Mouse (Mus musculus): ENCODE results near the gene Sod2. TPM values are rescaled to one million over a fixed set of nuclear protein-coding genes. Genes with fewer than 3 reads are reported as not detected.
A peak's percentile ranks its signal among the peaks of the same experiment; 100 is the strongest.
"Not testable (repeated sequence)": the region's sequence is repeated elsewhere in the genome, so short reads cannot be mapped to it uniquely, and the experiment has no call there.

Sod2 gene
- total and polyA plus RNA-seq, 3 experiments, result 961 to 1,111 (median 1,105) TPM

DNA sequence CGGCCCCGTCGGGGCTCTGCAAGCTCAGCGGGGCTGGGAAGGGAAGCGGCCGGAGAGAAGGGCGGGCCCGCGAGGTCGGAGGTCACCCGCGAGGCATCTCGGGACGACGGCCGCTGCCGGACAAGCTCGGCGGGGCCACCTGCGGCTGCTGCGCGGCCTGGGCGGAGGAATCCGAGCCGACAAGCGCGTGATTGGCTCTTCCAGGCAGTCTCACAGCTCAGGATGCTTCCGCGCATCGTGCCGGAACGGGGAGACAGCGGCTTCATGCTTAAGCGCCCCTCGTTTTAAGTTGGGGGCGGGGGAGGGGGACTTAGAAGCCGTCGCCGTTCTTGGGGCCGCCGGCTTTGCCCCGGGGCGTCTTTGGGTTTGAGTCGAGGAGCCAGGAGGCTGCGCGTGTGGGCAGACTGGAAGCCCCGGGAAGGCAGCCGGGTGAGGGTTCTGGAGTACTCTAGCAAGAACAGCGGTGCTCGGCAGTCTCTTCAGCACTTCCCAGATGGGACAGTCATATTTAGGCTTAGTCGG lies 14.1 kb upstream of the Sod2 start:
- peak overlapping the region; percentile 100 for H3K27ac ChIP-seq
- H3K27me3 ChIP-seq (ENCODE audit: control insufficient read depth, insufficient read depth, low read length), result no peaks in the 10 kb centered on the region
- H3K4me1 ChIP-seq (ENCODE audit: control insufficient read depth, insufficient read depth, low read length), result peaks cover 4% of the 10 kb centered on the region
- H3K9ac ChIP-seq (ENCODE audit: low read depth, low read length), result peak overlapping the region; percentile 87
- no peaks in the 10 kb centered on the region for H3K79me2 ChIP-seq (replicated peaks; ENCODE audit: control insufficient read depth, insufficient read depth, low read length)
- peaks cover 15% of the 10 kb centered on the region for H3K36me3 ChIP-seq (ENCODE audit: control insufficient read depth, insufficient read depth, low read length)
- intact Hi-C loops (cut with DNase I), result loop anchor here (1.0 to 2.0 kb wide), 3 partner anchors 15 to 76 kb away; partner anchors contain the start of genes Acat2 and Mrpl18
- H3K4me3 ChIP-seq, result peak overlapping the region; percentile 79
- TF ChIP-seq POLR2A (IDR thresholded peaks at IDR 0.05; ENCODE audit: insufficient read depth, low read depth, low read length) (peak; percentile 87), EP300 (IDR thresholded peaks at IDR 0.05; ENCODE audit: insufficient read depth, low read depth, low read length) (peak; percentile 95), CTCF (IDR thresholded peaks at IDR 0.05) (0 out of 2 replicates have a peak, but pooled peaks have one; percentile 3)
- DNase-seq, result peak; percentile 97 to 99
- under 1% methylated on average over 51 of the region's 51 CpGs for WGBS

DNA sequence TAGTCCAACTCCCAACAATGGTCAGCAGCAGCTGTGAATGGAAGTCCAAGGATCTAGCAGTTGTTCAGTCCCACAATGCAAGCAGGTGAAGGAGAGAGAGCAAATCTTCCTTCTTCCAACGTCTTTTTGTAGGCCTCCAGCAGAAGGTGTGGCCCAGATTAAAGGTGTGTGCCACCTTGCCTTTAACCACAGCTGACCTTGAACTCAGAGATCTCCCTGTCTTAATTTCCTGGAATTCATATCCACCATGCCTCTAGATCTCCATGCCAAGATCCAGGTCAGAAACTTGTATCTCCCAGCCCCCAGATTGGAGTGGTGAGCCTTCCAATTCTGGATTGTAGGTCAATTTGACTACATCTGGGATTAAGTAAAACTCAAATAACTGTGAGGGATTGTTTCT lies 12.6 kb upstream of the Sod2 start, which contains the start of gene Wtap:
Gene Wtap, minus strand, starts transcription at position 101 of the 400 bp plus-strand sequence.
- H3K27ac ChIP-seq, result peak within 1 kb of the TSS; percentile 100
- intact Hi-C loops (cut with DNase I), result no loop called here
- peaks cover 3% of the 10 kb centered on the region for H3K4me1 ChIP-seq (ENCODE audit: control insufficient read depth, insufficient read depth, low read length)
- WGBS, result 69% methylated on average over 1 of the region's 1 CpGs
- H3K36me3 ChIP-seq (ENCODE audit: control insufficient read depth, insufficient read depth, low read length), result peaks cover 8% of the 10 kb centered on the region
- peak within 1 kb of the TSS; percentile 79 for H3K4me3 ChIP-seq
- TF ChIP-seq EP300 (IDR thresholded peaks at IDR 0.05; ENCODE audit: insufficient read depth, low read depth, low read length) (no peak), CTCF (IDR thresholded peaks at IDR 0.05) (no peak), POLR2A (IDR thresholded peaks at IDR 0.05; ENCODE audit: insufficient read depth, low read depth, low read length) (no peak)
- DNase-seq, result no peak
- H3K79me2 ChIP-seq (replicated peaks; ENCODE audit: control insufficient read depth, insufficient read depth, low read length), result no peaks in the 10 kb centered on the region
- no peak within 1 kb of the TSS for H3K9ac ChIP-seq (ENCODE audit: low read depth, low read length)
- H3K27me3 ChIP-seq (ENCODE audit: control insufficient read depth, insufficient read depth, low read length), result no peaks in the 10 kb centered on the region

DNA sequence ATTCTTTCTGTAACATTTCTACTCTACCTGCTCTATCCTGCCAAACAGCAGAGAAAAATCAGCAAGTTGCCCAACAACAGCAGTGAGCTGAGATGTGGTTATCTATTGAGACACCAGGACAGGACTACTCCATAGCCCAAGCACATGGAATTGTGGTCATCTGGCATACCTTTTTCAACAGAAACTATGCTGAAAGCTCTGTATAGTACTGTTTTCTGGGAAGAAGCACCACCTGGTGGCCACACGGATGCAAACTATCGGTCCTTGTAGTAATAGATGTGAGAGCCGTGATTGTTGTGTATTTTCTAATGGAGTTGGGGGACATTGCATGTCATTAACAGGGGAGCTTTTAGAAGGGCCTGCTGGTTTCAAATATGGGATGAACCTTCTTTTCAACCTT lies 10.3 kb upstream of the Sod2 start:
- H3K36me3 ChIP-seq (ENCODE audit: control insufficient read depth, insufficient read depth, low read length), result no peaks in the 10 kb centered on the region
- WGBS, result 19% methylated on average over 3 of the region's 3 CpGs
- H3K27ac ChIP-seq, result no peak overlapping the region
- no peak overlapping the region for H3K4me3 ChIP-seq
- no peak overlapping the region for H3K9ac ChIP-seq (ENCODE audit: low read depth, low read length)
- H3K4me1 ChIP-seq (ENCODE audit: control insufficient read depth, insufficient read depth, low read length), result no peaks in the 10 kb centered on the region
- peak; percentile 36 to 46 for DNase-seq
- H3K79me2 ChIP-seq (replicated peaks; ENCODE audit: control insufficient read depth, insufficient read depth, low read length), result no peaks in the 10 kb centered on the region
- TF ChIP-seq POLR2A (IDR thresholded peaks at IDR 0.05; ENCODE audit: insufficient read depth, low read depth, low read length) (no peak), EP300 (IDR thresholded peaks at IDR 0.05; ENCODE audit: insufficient read depth, low read depth, low read length) (no peak), CTCF (IDR thresholded peaks at IDR 0.05) (peak; percentile 79)
- no peaks in the 10 kb centered on the region for H3K27me3 ChIP-seq (ENCODE audit: control insufficient read depth, insufficient read depth, low read length)
- intact Hi-C loops (cut with DNase I), result loop anchor here (2.0 to 5.0 kb wide), 2 partner anchors 116 to 579 kb away; no protein-coding TSS in a partner anchor

DNA sequence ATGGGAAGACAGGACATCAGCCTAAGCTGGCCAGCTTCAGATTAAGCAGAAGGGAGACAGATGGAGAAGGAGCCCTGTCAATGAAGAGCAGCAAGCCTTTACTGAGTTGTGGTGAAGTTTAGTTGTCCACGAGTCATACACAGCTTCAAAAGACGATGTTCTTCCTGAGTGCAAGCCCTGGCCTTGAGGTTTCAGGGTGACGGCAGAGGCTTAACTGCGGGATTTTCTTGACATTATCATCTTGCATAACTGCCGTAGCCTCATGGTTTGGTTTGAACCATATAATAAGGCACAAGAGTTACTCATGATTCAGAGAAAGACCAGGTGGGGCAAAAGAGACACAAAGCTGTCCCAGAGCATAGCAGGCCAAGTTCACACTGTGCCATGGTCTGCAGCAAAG lies 8.8 kb upstream of the Sod2 start:
- H3K79me2 ChIP-seq (replicated peaks; ENCODE audit: control insufficient read depth, insufficient read depth, low read length), result no peaks in the 10 kb centered on the region
- intact Hi-C loops (cut with DNase I), result loop anchor here (2.0 to 5.0 kb wide), 2 partner anchors 117 to 581 kb away; no protein-coding TSS in a partner anchor
- no peaks in the 10 kb centered on the region for H3K4me1 ChIP-seq (ENCODE audit: control insufficient read depth, insufficient read depth, low read length)
- no peak overlapping the region for H3K9ac ChIP-seq (ENCODE audit: low read depth, low read length)
- no peak overlapping the region for H3K4me3 ChIP-seq
- no peak overlapping the region for H3K27ac ChIP-seq
- no peaks in the 10 kb centered on the region for H3K36me3 ChIP-seq (ENCODE audit: control insufficient read depth, insufficient read depth, low read length)
- WGBS, result 92% methylated on average over 5 of the region's 5 CpGs
- DNase-seq, result no peak
- H3K27me3 ChIP-seq (ENCODE audit: control insufficient read depth, insufficient read depth, low read length), result no peaks in the 10 kb centered on the region
- TF ChIP-seq POLR2A (IDR thresholded peaks at IDR 0.05; ENCODE audit: insufficient read depth, low read depth, low read length) (no peak), CTCF (IDR thresholded peaks at IDR 0.05) (no peak), EP300 (IDR thresholded peaks at IDR 0.05; ENCODE audit: insufficient read depth, low read depth, low read length) (no peak)

DNA sequence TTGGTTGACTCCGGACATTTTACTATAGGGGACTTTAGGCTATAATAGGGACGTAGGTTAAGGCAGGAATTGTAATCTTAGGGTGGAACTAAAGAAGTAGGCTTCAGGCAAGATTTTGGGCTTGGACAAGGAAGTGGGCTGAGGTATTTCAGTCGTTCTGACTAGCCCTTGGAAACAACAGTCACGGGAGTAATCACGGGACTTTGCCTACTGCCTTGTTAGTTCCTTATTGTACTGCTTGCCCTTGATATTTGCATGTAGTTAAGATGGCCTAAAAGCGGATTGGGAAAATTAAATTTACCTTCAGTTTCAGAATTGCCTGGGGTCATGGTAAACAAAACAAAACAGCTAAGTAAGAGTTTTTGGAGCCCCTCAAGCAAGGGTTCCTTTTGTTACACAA lies 7.6 kb upstream of the Sod2 start:
- intact Hi-C loops (cut with DNase I), result loop anchor here (5.0 kb wide), 1 partner anchor 582 kb away; no protein-coding TSS in a partner anchor
- TF ChIP-seq EP300 (IDR thresholded peaks at IDR 0.05; ENCODE audit: insufficient read depth, low read depth, low read length), result no peak
- no peak for TF ChIP-seq CTCF (IDR thresholded peaks at IDR 0.05)
- TF ChIP-seq POLR2A (IDR thresholded peaks at IDR 0.05; ENCODE audit: insufficient read depth, low read depth, low read length), result no peak
- no peak overlapping the region for H3K27ac ChIP-seq
- H3K27me3 ChIP-seq (ENCODE audit: control insufficient read depth, insufficient read depth, low read length), result no peaks in the 10 kb centered on the region
- no peaks in the 10 kb centered on the region for H3K79me2 ChIP-seq (replicated peaks; ENCODE audit: control insufficient read depth, insufficient read depth, low read length)
- no peaks in the 10 kb centered on the region for H3K4me1 ChIP-seq (ENCODE audit: control insufficient read depth, insufficient read depth, low read length)
- H3K36me3 ChIP-seq (ENCODE audit: control insufficient read depth, insufficient read depth, low read length), result no peaks in the 10 kb centered on the region
- DNase-seq, result no peak
- 76% methylated on average over 6 of the region's 6 CpGs for WGBS
- H3K9ac ChIP-seq (ENCODE audit: low read depth, low read length), result no peak overlapping the region
- H3K4me3 ChIP-seq, result no peak overlapping the region

DNA sequence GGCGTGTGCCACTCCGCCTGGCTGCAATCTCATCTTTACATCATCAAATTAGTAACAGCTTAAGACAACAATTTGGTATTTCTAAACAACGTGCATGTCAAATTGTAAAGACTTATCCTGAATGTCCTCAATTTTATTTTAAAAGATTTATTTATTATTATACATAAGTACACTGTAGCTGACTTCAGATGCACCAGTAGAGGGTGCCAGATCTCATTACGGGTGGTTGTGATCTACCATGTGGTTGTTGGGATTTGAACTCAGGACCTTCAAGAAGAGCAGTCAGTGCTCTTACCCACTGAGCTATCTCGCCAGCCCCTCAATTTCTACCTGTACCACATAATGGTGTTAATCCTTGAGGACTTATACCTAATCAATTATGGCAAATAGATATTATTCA lies 4.4 kb upstream of the Sod2 start:
- H3K79me2 ChIP-seq (replicated peaks; ENCODE audit: control insufficient read depth, insufficient read depth, low read length), result not testable (repeated sequence)

DNA sequence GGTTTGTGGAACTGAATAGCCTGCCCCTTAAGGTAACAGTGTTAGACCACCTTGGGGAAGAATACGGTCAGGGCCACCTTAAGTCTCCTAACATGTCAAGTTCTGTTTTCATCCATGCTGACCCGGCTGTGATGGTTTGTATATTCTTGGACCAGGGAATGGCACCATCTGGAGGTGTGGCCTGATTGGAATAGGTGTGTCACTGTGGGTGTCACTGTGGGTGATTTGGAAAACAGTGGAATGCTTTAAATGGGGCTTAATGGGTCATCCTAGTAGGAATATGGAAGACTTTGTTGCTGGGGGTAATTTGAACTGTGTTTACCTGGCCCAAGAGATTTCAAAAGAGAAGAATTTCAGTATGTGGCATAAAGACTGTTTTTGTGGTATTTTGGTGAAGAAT lies 2.2 kb upstream of the Sod2 start:
- H3K36me3 ChIP-seq (ENCODE audit: control insufficient read depth, insufficient read depth, low read length); intact Hi-C loops (cut with DNase I); H3K9ac ChIP-seq (ENCODE audit: low read depth, low read length); DNase-seq; H3K27ac ChIP-seq; H3K79me2 ChIP-seq (replicated peaks; ENCODE audit: control insufficient read depth, insufficient read depth, low read length); H3K27me3 ChIP-seq (ENCODE audit: control insufficient read depth, insufficient read depth, low read length); H3K4me3 ChIP-seq; H3K4me1 ChIP-seq (ENCODE audit: control insufficient read depth, insufficient read depth, low read length): not testable (repeated sequence)
- WGBS, result 72% methylated on average over 2 of the region's 2 CpGs

More for the DNA sequence above, 4.4 kb upstream of the Sod2 start:
- H3K4me1 ChIP-seq (ENCODE audit: control insufficient read depth, insufficient read depth, low read length); DNase-seq; H3K36me3 ChIP-seq (ENCODE audit: control insufficient read depth, insufficient read depth, low read length); H3K4me3 ChIP-seq; H3K27ac ChIP-seq; intact Hi-C loops (cut with DNase I); H3K9ac ChIP-seq (ENCODE audit: low read depth, low read length); H3K27me3 ChIP-seq (ENCODE audit: control insufficient read depth, insufficient read depth, low read length): not testable (repeated sequence)
- 94% methylated on average over 5 of the region's 5 CpGs for WGBS
- peak; percentile 28; the same call in 1 of the 2 replicates for TF ChIP-seq CTCF (IDR thresholded peaks at IDR 0.05)
